Mouse (Mus musculus) heart, embryonic 15.5 days (tissue): Measurements from ENCODE around the gene Faap24. TPM values are rescaled to one million over a fixed set of nuclear protein-coding genes. Genes with fewer than 3 reads are reported as not detected.

Experiments
- ATAC-seq: fragments of 200-750 bp; cut with Nextera tagmentation; replicated peaks from 2 replicates; pipeline ENCODE4 v1.8.0; 2017; ENCODE audit warnings: low read depth, moderate TSS enrichment; ENCODE audit not compliant: insufficient number of reproducible peaks, insufficient read depth, low FRiP score
- H3K27ac ChIP-seq: fragments of 300-500 bp; sonication (generic); 2 replicates; pipeline ENCODE4 v1.5.1; 2015; ENCODE audit warnings: mild to moderate bottlenecking, inconsistent platforms
- H3K27me3 ChIP-seq: fragments of 300-500 bp; sonication (generic); 2 replicates; pipeline ENCODE4 v1.6.1; 2015; ENCODE audit warnings: inconsistent platforms
- H3K36me3 ChIP-seq: fragments of 300-500 bp; sonication (generic); 2 replicates; pipeline ENCODE4 v1.6.1; 2015; ENCODE audit warnings: mild to moderate bottlenecking, inconsistent platforms
- H3K4me1 ChIP-seq: fragments of 300-500 bp; sonication (generic); replicated peaks from 2 replicates; pipeline ENCODE4 v1.6.1; 2015; ENCODE audit warnings: inconsistent platforms
- H3K4me2 ChIP-seq: fragments of 300-500 bp; sonication (generic); 2 replicates; pipeline ENCODE4 v1.6.1; 2015; ENCODE audit warnings: inconsistent platforms, mild to moderate bottlenecking, moderate library complexity
- H3K4me3 ChIP-seq: fragments of 300-500 bp; sonication (generic); 2 replicates; pipeline ENCODE4 v1.5.1; 2015; ENCODE audit warnings: mild to moderate bottlenecking, inconsistent platforms
- H3K9ac ChIP-seq: fragments of 300-500 bp; sonication (generic); 2 replicates; pipeline ENCODE4 v1.6.1; 2015; ENCODE audit warnings: mild to moderate bottlenecking, inconsistent platforms
- H3K9me3 ChIP-seq: fragments of 300-500 bp; sonication (generic); replicated peaks from 2 replicates; pipeline ENCODE4 v1.6.1; 2016; ENCODE audit warnings: inconsistent platforms
- WGBS: fragments of 180-500 bp; shearing (Covaris S2); methylation state at CpG from one replicate; pipeline ENCODE4 v1.1.7; 2015; ENCODE audit warnings: mixed read lengths; 5-methylcytosine and 5-hydroxymethylcytosine counted together
- polyA plus RNA-seq: library from polyadenylated mRNA; unstranded; fragments of >200 nt; fragmentation: Nextera tagmentation; extraction: Ambion mirVana; gene quantifications from 2 replicates; pipeline ENCODE4 v1.2.1, GENCODE M21; 2015

Faap24 gene
- polyA plus RNA-seq, 1 experiment from 2014 or later, result 12.1 TPM

GRCm38 (mm10) chr7:35386525-35386952, 10.1 kb downstream of the Faap24 start:
- Histone ChIP-seq H3K36me3 (no peaks in the 10 kb centered on the region), H3K4me2 (no peak overlapping the region), H3K9ac (no peak overlapping the region), H3K4me1 (no peaks in the 10 kb centered on the region), H3K27me3 (no peaks in the 10 kb centered on the region), H3K27ac (no peak overlapping the region), H3K4me3 (no peak overlapping the region), H3K9me3 (no peaks in the 10 kb centered on the region)
- 41% methylated on average over 6 of the region's 6 CpGs for WGBS
- peak; percentile 79 for ATAC-seq

DNA sequence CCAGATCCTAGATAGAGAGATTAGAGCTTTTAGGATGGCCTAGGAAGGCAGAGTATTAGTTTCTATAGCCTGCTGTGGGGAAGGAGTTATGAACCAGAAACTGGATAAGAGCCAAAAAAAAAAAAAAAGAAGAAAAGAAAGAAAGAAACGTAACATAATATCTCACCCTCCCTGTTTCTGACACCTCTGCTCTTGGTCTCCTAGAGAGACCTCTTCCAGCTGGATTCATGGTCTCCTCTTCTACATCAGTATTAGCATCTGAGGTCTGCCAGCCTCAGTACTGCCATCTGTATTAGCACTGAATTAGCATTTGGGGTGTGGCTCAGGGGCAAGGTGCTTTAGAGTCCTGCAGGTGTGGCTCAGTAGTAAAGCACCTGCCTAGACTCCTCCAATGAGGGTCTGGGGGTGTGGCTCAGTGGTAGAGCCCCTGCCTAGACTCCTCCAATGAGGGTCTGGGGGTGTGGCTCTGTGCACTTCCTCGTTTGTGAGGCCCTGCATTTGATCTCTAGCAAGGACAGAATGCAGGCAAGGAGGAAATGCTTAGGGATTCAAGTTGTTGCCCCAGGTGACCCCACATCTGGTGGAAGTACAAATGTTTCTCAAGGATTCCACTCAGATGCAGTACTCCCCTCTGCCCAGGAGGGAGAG, 13.8 kb downstream of the Faap24 start:
- Histone ChIP-seq H3K27me3 (no peaks in the 10 kb centered on the region), H3K27ac (no peak overlapping the region), H3K9ac (no peak overlapping the region), H3K4me3 (no peak overlapping the region), H3K36me3 (no peaks in the 10 kb centered on the region), H3K9me3 (no peaks in the 10 kb centered on the region), H3K4me2 (no peak overlapping the region), H3K4me1 (peaks cover 18% of the 10 kb centered on the region)
- no peak for ATAC-seq
- 32% methylated on average over 2 of the region's 2 CpGs for WGBS

DNA sequence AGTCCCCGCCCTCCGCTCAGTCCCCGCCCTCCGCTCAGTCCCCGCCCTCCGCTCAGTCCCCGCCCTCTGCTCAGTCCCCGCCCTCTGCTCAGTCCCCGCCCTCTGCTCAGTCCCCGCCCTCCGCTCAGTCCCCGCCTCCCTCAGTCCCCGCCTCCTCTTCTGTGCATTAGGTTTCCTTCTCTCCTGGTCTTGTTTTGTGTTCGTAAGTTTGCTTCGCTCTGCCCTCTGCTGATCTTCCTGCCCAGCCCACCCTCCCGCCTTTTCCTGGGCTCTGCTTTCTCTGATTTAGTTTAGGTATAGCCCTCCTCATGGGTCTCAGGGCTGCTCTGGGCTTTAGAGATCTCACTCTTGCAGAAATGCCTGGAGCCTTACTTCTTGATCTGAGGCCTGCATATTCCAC, 14.8 kb downstream of the Faap24 start:
- Histone ChIP-seq H3K4me2 (no peak overlapping the region), H3K9ac (no peak overlapping the region), H3K36me3 (no peaks in the 10 kb centered on the region), H3K4me3 (no peak overlapping the region), H3K4me1 (peaks cover 18% of the 10 kb centered on the region), H3K9me3 (no peaks in the 10 kb centered on the region), H3K27ac (no peak overlapping the region), H3K27me3 (no peaks in the 10 kb centered on the region)
- WGBS, result 64% methylated on average over 15 of the region's 16 CpGs
- no peak for ATAC-seq

DNA sequence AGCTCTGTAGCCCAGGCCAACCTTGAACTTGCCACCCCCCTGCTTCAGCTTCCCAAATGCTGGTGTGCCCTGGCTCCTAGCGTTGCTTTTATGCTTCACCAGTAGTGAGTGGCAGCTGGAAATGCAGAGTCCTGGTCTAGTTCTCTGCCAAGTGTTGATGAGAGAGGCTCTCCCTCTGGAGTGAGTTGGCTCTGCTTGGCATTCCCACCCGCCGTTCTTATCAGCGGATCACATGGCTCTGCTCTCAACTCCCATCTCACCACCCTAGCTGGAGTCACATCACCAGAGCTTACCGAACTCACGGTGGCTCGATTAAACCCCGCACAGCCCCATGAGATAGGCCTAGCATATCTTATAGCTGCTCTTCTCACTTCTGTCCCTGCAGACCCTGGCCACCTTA, 16.3 kb downstream of the Faap24 start:
- Histone ChIP-seq H3K9ac (no peak overlapping the region), H3K9me3 (no peaks in the 10 kb centered on the region), H3K4me1 (peaks cover 20% of the 10 kb centered on the region), H3K27me3 (no peaks in the 10 kb centered on the region), H3K36me3 (no peaks in the 10 kb centered on the region), H3K4me2 (no peak overlapping the region), H3K4me3 (no peak overlapping the region), H3K27ac (peak overlapping the region; percentile 75)
- 30% methylated on average over 8 of the region's 8 CpGs for WGBS
- peak; percentile 75 for ATAC-seq

DNA sequence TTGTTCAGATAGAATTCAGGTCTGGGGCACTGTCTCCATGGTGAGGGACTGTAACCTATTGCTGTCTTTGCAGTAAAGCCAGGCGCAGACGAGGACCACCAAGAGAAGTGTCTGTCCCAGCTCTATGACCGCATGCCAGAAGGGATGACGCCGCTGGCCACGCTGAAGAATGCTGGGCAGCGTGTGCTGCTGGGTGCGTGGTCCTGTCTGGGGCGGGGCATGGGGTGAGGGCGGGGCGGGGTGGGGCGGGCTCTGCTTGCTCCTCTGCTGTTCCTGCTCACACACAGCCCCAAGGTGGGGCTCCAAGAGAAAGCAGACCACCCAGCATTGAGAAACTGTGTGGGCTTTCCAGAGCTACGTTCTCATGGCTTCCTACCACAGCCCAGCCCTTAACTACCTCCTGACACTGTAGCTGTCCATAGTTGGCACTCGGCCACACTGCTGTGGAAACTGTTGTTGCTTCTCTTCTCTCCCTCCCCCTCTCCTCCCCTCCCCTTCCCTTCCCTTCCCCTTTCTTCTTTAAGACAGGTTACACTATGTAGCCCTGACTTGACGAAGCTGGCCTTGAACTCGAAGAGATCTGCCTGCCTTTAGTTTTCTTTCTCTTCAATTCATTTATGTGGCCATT, 17.0 kb downstream of the Faap24 start:
- Histone ChIP-seq H3K27ac (peak overlapping the region; percentile 75), H3K9me3 (no peaks in the 10 kb centered on the region), H3K4me1 (peaks cover 20% of the 10 kb centered on the region), H3K9ac (no peak overlapping the region), H3K36me3 (no peaks in the 10 kb centered on the region), H3K4me2 (peak overlapping the region; percentile 42), H3K27me3 (no peaks in the 10 kb centered on the region), H3K4me3 (0 out of 2 replicates have a peak overlapping the region, but pooled peaks have one; percentile 3)
- peak; percentile 25; the same call in 1 of the 2 replicates for ATAC-seq
- 26% methylated on average over 16 of the region's 16 CpGs for WGBS

GRCm38 (mm10) chr7:35376623-35377022, 20.0 kb downstream of the Faap24 start:
- no peaks in the 10 kb centered on the region for H3K36me3 ChIP-seq
- H3K9me3 ChIP-seq, result no peaks in the 10 kb centered on the region
- no peak for ATAC-seq
- H3K4me2 ChIP-seq, result no peak overlapping the region
- no peak overlapping the region for H3K27ac ChIP-seq
- no peak overlapping the region for H3K9ac ChIP-seq
- H3K27me3 ChIP-seq, result no peaks in the 10 kb centered on the region
- peaks cover 28% of the 10 kb centered on the region for H3K4me1 ChIP-seq
- WGBS, result 81% methylated on average over 9 of the region's 9 CpGs
- H3K4me3 ChIP-seq, result no peak overlapping the region

DNA sequence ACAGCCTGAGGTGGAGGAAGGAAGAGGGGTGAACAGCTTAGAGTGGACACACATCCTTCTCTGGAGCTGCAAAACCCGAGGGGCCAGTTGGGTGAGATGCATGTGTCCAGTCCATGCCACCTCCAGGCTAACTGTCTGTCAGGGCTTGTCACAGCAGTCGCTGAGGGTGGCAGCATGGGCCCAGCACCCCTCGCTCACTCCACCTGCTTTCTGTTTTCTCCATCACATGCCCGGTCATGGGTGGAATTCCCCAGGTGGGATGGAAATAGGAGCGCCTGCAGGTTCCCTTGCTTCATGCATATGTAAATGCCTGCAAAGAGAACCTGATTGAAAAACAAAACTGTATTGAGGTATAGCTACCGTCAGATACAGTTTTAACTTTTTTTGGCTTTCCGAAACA, 22.4 kb downstream of the Faap24 start:
- Histone ChIP-seq H3K4me3 (no peak overlapping the region), H3K9ac (no peak overlapping the region), H3K9me3 (no peaks in the 10 kb centered on the region), H3K27me3 (no peaks in the 10 kb centered on the region), H3K36me3 (no peaks in the 10 kb centered on the region), H3K4me1 (peaks cover 13% of the 10 kb centered on the region), H3K4me2 (no peak overlapping the region), H3K27ac (no peak overlapping the region)
- 86% methylated on average over 7 of the region's 7 CpGs for WGBS
- ATAC-seq, result no peak

- WGBS, result 49% methylated on average over 16 of the region's 16 CpGs
- Histone ChIP-seq H3K4me3 (no peak overlapping the region), H3K4me1 (peaks cover 10% of the 10 kb centered on the region; the same call in 1 of the 2 replicates), H3K36me3 (no peaks in the 10 kb centered on the region), H3K9me3 (0 out of 2 replicates have a peak, but pooled peaks cover 5% of the 10 kb centered on the region), H3K9ac (no peak overlapping the region), H3K27me3 (no peaks in the 10 kb centered on the region), H3K4me2 (0 out of 2 replicates have a peak overlapping the region, but pooled peaks have one; percentile 13), H3K27ac (no peak overlapping the region)
- ATAC-seq, result peak; percentile 60; the same call in 1 of the 2 replicates
These were observed 23.3 kb downstream of the Faap24 start for GRCm38 (mm10) chr7:35373146-35373989.

DNA sequence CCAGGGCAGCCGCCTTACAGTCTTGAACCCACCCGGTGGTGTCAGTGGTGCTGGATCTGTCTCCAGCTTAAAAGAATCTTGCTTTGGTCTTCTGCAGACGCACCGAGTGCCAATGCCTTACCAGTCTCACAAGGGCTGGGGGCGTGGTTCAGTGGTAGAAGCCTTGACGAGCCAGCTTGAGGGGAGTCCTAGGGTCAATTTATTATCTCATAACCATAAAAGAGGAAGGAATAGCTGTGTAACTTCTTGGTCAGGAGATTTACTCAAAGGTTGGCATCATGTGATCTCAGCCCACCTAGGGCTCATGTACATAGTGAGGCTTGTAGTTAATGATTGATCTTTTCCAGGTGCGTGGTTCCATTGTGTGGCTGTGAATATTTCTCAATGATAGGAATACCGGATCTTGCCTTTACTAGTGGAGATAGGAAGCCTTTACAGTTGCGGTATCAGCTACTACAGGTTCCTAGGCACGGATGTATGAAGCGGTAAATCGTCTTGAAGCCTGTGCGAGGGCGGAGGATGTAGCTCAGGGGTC, 24.1 kb downstream of the Faap24 start:
- Histone ChIP-seq H3K4me3 (no peak overlapping the region), H3K9me3 (0 out of 2 replicates have a peak, but pooled peaks cover 5% of the 10 kb centered on the region), H3K27me3 (no peaks in the 10 kb centered on the region), H3K36me3 (no peaks in the 10 kb centered on the region), H3K9ac (no peak overlapping the region), H3K27ac (no peak overlapping the region), H3K4me2 (no peak overlapping the region), H3K4me1 (peaks cover 10% of the 10 kb centered on the region; the same call in 1 of the 2 replicates)
- no peak for ATAC-seq
- 80% methylated on average over 14 of the region's 14 CpGs for WGBS

- Histone ChIP-seq H3K4me3 (no peak overlapping the region), H3K4me1 (peaks cover 8% of the 10 kb centered on the region; the same call in 1 of the 2 replicates), H3K4me2 (no peak overlapping the region), H3K27me3 (no peaks in the 10 kb centered on the region), H3K9ac (no peak overlapping the region), H3K9me3 (0 out of 2 replicates have a peak, but pooled peaks cover 5% of the 10 kb centered on the region), H3K27ac (no peak overlapping the region), H3K36me3 (no peaks in the 10 kb centered on the region)
- WGBS, result 77% methylated on average over 14 of the region's 14 CpGs
- no peak for ATAC-seq
These were observed 25.5 kb downstream of the Faap24 start for GRCm38 (mm10) chr7:35371096-35371495.
